Mouse (Mus musculus): ENCODE results near the gene Mtch1. TPM values are rescaled to one million over a fixed set of nuclear protein-coding genes. Genes with fewer than 3 reads are reported as not detected.

Mtch1 gene
- polyA plus RNA-seq, 1 experiment from 2014 or later, result 350 TPM

- no peaks in the 10 kb centered on the region for H3K9me3 ChIP-seq (ENCODE audit: low read length)
- no peaks in the 10 kb centered on the region for H3K36me3 ChIP-seq (ENCODE audit: insufficient read depth, low read length)
- no peak for ATAC-seq
- 41% methylated on average over 11 of the region's 11 CpGs for WGBS
- H3K9ac ChIP-seq (replicated peaks; ENCODE audit: low read depth), result no peak overlapping the region
- no peak overlapping the region for H3K27ac ChIP-seq (ENCODE audit: low read length)
- H3K4me1 ChIP-seq (ENCODE audit: insufficient read depth, low read depth, low read length), result no peaks in the 10 kb centered on the region
- no peak overlapping the region for H3K4me2 ChIP-seq (replicated peaks; ENCODE audit: low read depth, low read length)
- H3K4me3 ChIP-seq (ENCODE audit: low read depth, low read length), result no peak overlapping the region
- no peak for DNase-seq (ENCODE audit: low spot score)
- H3K27me3 ChIP-seq (replicated peaks; ENCODE audit: insufficient read depth, low read length), result no peaks in the 10 kb centered on the region
- no peak for TF ChIP-seq EP300 (IDR thresholded peaks at IDR 0.05)
- TF ChIP-seq CTCF (IDR thresholded peaks at IDR 0.05), result no peak
These were observed 34.7 kb upstream of the Mtch1 start for GRCm38 (mm10) chr17:29382417-29382816.

GRCm38 (mm10) chr17:29381472-29381871 lies 33.7 kb upstream of the Mtch1 start:
- Histone ChIP-seq H3K9ac (replicated peaks; ENCODE audit: low read depth) (no peak overlapping the region), H3K4me1 (ENCODE audit: insufficient read depth, low read depth, low read length) (no peaks in the 10 kb centered on the region), H3K9me3 (ENCODE audit: low read length) (no peaks in the 10 kb centered on the region), H3K36me3 (ENCODE audit: insufficient read depth, low read length) (no peaks in the 10 kb centered on the region), H3K4me3 (ENCODE audit: low read depth, low read length) (no peak overlapping the region), H3K4me2 (replicated peaks; ENCODE audit: low read depth, low read length) (no peak overlapping the region), H3K27me3 (replicated peaks; ENCODE audit: insufficient read depth, low read length) (no peaks in the 10 kb centered on the region), H3K27ac (ENCODE audit: low read length) (no peak overlapping the region)
- ATAC-seq, result peak; percentile 91
- DNase-seq (ENCODE audit: low spot score), result peak; percentile 96
- TF ChIP-seq CTCF (IDR thresholded peaks at IDR 0.05) (peak; percentile 93), EP300 (IDR thresholded peaks at IDR 0.05) (no peak)
- WGBS, result 16% methylated on average over 7 of the region's 7 CpGs

GRCm38 (mm10) chr17:29380241-29380640 lies 32.5 kb upstream of the Mtch1 start:
- H3K4me3 ChIP-seq (ENCODE audit: low read depth, low read length), result no peak overlapping the region

GRCm38 (mm10) chr17:29378056-29378455 lies 30.3 kb upstream of the Mtch1 start:
- H3K9ac ChIP-seq (replicated peaks; ENCODE audit: low read depth), result no peak overlapping the region
- no peak for DNase-seq (ENCODE audit: low spot score)
- H3K27ac ChIP-seq (ENCODE audit: low read length), result no peak overlapping the region
- H3K4me2 ChIP-seq (replicated peaks; ENCODE audit: low read depth, low read length), result no peak overlapping the region
- 65% methylated on average over 8 of the region's 8 CpGs for WGBS
- no peak overlapping the region for H3K4me3 ChIP-seq (ENCODE audit: low read depth, low read length)
- no peaks in the 10 kb centered on the region for H3K4me1 ChIP-seq (ENCODE audit: insufficient read depth, low read depth, low read length)
- TF ChIP-seq EP300 (IDR thresholded peaks at IDR 0.05), result no peak
- TF ChIP-seq CTCF (IDR thresholded peaks at IDR 0.05), result peak; percentile 19; the same call in 1 of the 2 replicates
- no peak for ATAC-seq
- no peaks in the 10 kb centered on the region for H3K27me3 ChIP-seq (replicated peaks; ENCODE audit: insufficient read depth, low read length)
- H3K36me3 ChIP-seq (ENCODE audit: insufficient read depth, low read length), result no peaks in the 10 kb centered on the region
- H3K9me3 ChIP-seq (ENCODE audit: low read length), result no peaks in the 10 kb centered on the region

More at GRCm38 (mm10) chr17:29380241-29380640, 32.5 kb upstream of the Mtch1 start:
- Histone ChIP-seq H3K27me3 (replicated peaks; ENCODE audit: insufficient read depth, low read length) (no peaks in the 10 kb centered on the region), H3K9me3 (ENCODE audit: low read length) (no peaks in the 10 kb centered on the region), H3K36me3 (ENCODE audit: insufficient read depth, low read length) (no peaks in the 10 kb centered on the region), H3K27ac (ENCODE audit: low read length) (no peak overlapping the region), H3K9ac (replicated peaks; ENCODE audit: low read depth) (no peak overlapping the region), H3K4me1 (ENCODE audit: insufficient read depth, low read depth, low read length) (no peaks in the 10 kb centered on the region), H3K4me2 (replicated peaks; ENCODE audit: low read depth, low read length) (no peak overlapping the region)
- ATAC-seq (no peak), DNase-seq (ENCODE audit: low spot score) (no peak)
- TF ChIP-seq CTCF (IDR thresholded peaks at IDR 0.05) (no peak), EP300 (IDR thresholded peaks at IDR 0.05) (no peak)
- WGBS, result 79% methylated on average over 4 of the region's 4 CpGs

DNA sequence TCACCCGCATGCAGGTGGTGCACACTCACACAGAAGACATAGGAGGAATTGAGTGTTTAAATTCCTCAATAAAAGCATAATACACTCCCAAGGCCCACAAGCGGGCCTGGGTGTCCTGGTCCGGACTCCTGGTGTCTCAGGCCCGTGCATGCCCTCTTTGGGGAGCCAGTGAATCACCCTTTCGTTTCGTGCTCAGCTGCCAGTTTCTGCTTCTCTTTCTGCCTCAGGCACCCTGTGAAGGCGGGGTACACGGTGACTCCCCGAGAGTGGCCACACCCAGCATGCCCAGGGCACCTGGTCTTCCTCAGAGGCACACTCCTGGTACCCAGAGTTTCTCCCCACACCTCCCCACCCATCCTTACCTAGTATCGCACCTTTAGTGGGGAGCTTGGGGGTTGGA lies 28.1 kb upstream of the Mtch1 start:
- H3K27ac ChIP-seq (ENCODE audit: low read length), result no peak overlapping the region
- ATAC-seq (no peak), DNase-seq (ENCODE audit: low spot score) (no peak)

DNA sequence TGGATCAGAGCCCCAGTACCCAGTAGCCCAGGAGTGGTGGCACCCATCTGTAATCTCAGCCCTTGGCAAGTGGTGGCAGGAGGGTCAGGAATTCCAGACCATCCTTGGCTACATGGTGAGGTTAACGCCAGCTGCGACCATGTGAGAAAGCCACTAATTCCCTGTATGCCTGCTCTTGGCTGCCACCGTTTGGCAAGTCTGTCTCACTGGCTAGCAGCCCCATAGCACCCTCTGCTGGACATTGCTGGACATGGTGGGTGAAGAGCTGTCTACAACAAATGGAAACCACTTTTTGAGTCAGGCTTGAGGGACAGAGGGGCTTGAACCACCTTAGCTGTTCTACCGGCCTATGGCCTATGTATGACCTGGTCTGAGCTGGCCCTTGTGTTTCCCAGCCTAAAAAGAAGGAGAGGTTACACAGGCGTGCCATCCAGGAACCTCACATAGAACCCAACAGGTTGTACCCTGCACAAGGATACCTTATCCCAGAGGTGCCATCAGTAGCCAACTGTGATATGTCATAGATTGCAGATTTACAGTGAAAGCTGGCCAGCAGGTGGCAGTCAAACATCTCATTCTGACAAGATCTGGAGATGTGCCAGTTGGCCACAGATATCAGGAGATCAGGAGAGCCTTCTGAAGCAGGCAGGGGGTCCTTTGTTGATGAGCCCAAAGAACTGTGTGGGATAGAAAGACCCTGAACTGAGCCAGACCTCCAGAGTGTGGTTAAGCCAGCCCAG lies 23.4 kb upstream of the Mtch1 start:
- H3K9me3 ChIP-seq (ENCODE audit: low read length), result no peaks in the 10 kb centered on the region
- H3K27me3 ChIP-seq (replicated peaks; ENCODE audit: insufficient read depth, low read length), result no peaks in the 10 kb centered on the region
- DNase-seq (ENCODE audit: low spot score), result peak; percentile 93
- 9% methylated on average over 5 of the region's 5 CpGs for WGBS
- ATAC-seq, result peak; percentile 56
- H3K36me3 ChIP-seq (ENCODE audit: insufficient read depth, low read length), result no peaks in the 10 kb centered on the region
- no peak overlapping the region for H3K4me3 ChIP-seq (ENCODE audit: low read depth, low read length)
- H3K9ac ChIP-seq (replicated peaks; ENCODE audit: low read depth), result no peak overlapping the region
- TF ChIP-seq EP300 (IDR thresholded peaks at IDR 0.05) (no peak), CTCF (IDR thresholded peaks at IDR 0.05) (peak; percentile 100)
- H3K4me2 ChIP-seq (replicated peaks; ENCODE audit: low read depth, low read length), result no peak overlapping the region
- H3K27ac ChIP-seq (ENCODE audit: low read length), result no peak overlapping the region
- no peaks in the 10 kb centered on the region for H3K4me1 ChIP-seq (ENCODE audit: insufficient read depth, low read depth, low read length)

More for the DNA sequence above, 28.1 kb upstream of the Mtch1 start:
- H3K36me3 ChIP-seq (ENCODE audit: insufficient read depth, low read length), result no peaks in the 10 kb centered on the region
- H3K9ac ChIP-seq (replicated peaks; ENCODE audit: low read depth), result no peak overlapping the region
- H3K4me3 ChIP-seq (ENCODE audit: low read depth, low read length), result no peak overlapping the region
- TF ChIP-seq EP300 (IDR thresholded peaks at IDR 0.05) (no peak), CTCF (IDR thresholded peaks at IDR 0.05) (no peak)
- no peaks in the 10 kb centered on the region for H3K9me3 ChIP-seq (ENCODE audit: low read length)
- H3K4me2 ChIP-seq (replicated peaks; ENCODE audit: low read depth, low read length), result no peak overlapping the region
- 80% methylated on average over 10 of the region's 10 CpGs for WGBS
- H3K4me1 ChIP-seq (ENCODE audit: insufficient read depth, low read depth, low read length), result no peaks in the 10 kb centered on the region
- H3K27me3 ChIP-seq (replicated peaks; ENCODE audit: insufficient read depth, low read length), result no peaks in the 10 kb centered on the region
